Mouse (Mus musculus): ENCODE results near the gene Gm26602.

- TF ChIP-seq CTCF (IDR thresholded peaks at IDR 0.05) (no peak), EP300 (IDR thresholded peaks at IDR 0.05) (no peak)
These were observed 39.2 kb downstream of the Gm26602 start for GRCm38 (mm10) chr10:79949873-79950272.

All from lung, postnatal 0 days (tissue).